Mouse (Mus musculus): Measurements from ENCODE around the gene Rspo3.

DNA sequence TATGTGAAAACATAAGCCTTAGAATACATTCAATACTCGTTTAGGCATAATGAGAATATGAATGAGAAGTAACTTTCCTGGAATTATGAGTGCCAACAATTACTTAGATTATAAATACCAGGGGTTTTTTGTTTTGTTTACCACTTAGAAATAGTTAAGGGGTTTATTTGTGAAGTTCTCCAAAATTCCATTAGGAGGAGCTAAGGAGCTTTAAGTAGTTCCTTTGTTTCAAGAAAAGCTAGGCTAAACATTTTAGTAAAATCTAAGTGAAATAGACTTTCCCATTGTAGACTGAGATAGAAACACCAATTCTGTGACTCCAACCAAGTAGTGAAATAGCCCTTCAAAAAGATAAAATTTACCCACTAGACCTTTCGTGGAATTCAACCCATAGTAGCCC is 76.0 kb downstream of the Rspo3 start:
- TF ChIP-seq USF1 (IDR thresholded peaks at IDR 0.05; ENCODE audit: low read depth, low read length) (no peak), HCFC1 (IDR thresholded peaks at IDR 0.05; ENCODE audit: low read depth, low read length) (no peak), POLR2A (IDR thresholded peaks at IDR 0.05; ENCODE audit: low read depth, low read length) (no peak), NRF1 (IDR thresholded peaks at IDR 0.05; ENCODE audit: low read depth, low read length) (no peak), CTCF (conservative IDR thresholded peaks at IDR 0.05 in 1 of 2, IDR thresholded peaks at IDR 0.05 in 1 of 2; ENCODE audit: low read depth in 2 of 2, low read length in 2 of 2) (peak in 1 of 2 experiments; percentile 38; a peak in 3 of 4 replicates), TCF12 (IDR thresholded peaks at IDR 0.05; ENCODE audit: low read depth, low read length) (no peak)
